Mouse (Mus musculus) adrenal gland, postnatal 0 days (tissue): ENCODE data around the gene Gm47985. TPM values are rescaled to one million over a fixed set of nuclear protein-coding genes. Genes with fewer than 3 reads are reported as not detected.

Experiments used
- polyA plus RNA-seq: library from polyadenylated mRNA; unstranded; fragments of >200 nt; fragmentation: Nextera tagmentation; extraction: Ambion mirVana; gene quantifications from 2 replicates; pipeline ENCODE4 v1.2.1, GENCODE M21; 2015

Gm47985 gene
- 0.19 TPM in 1 of 2 replicates, not detected in the other for polyA plus RNA-seq

GRCm38 (mm10) chr1:151182266-151182665, at the start of gene Gm47985:
Gene Gm47985 (plus strand): TSS chr1:151182537.

GRCm38 (mm10) chr1:151192075-151192474, 9.7 kb downstream of the Gm47985 start, which contains the start of gene Gm8947:
Gene Gm8947 (plus strand): TSS chr1:151192376.

GRCm38 (mm10) chr1:151198120-151198519, 15.8 kb downstream of the Gm47985 start, which contains the start of gene Gm47995:
Gene Gm47995 (plus strand): TSS chr1:151198448.

GRCm38 (mm10) chr1:151203818-151204217, 21.5 kb downstream of the Gm47985 start, which contains the start of gene 3110040M04Rik:
Gene 3110040M04Rik (plus strand): TSS chr1:151204121.

GRCm38 (mm10) chr1:151209824-151210355, 27.6 kb downstream of the Gm47985 start, which contains the start of gene Gm47996:
Gene Gm47996 (plus strand): TSS chr1:151210131.

Other genes with a start within 250 kb of the Gm47985 start
- gene Hmcn1, start 189.1 kb upstream of the Gm47985 start, polyA plus RNA-seq, result 8.3 and 15.2 TPM in 2 replicates
- 0.08 TPM in 1 of 2 replicates, not detected in the other for gene Gm8947, start 9.8 kb downstream of the Gm47985 start, polyA plus RNA-seq
- gene Gm47995, start 15.9 kb downstream of the Gm47985 start, polyA plus RNA-seq, result not detected in 2 replicates
- gene 3110040M04Rik, start 21.6 kb downstream of the Gm47985 start, polyA plus RNA-seq, result not detected in 2 replicates
- gene Gm47996, start 27.6 kb downstream of the Gm47985 start, polyA plus RNA-seq, result not detected in 2 replicates
- gene Ivns1abp, start 161.9 kb downstream of the Gm47985 start, polyA plus RNA-seq, result 57.6 and 91.5 TPM in 2 replicates
- 24.9 and 41.9 TPM in 2 replicates for gene Swt1, start 245.9 kb downstream of the Gm47985 start, polyA plus RNA-seq
- 16.0 and 25.7 TPM in 2 replicates for gene Trmt1l, start 246.0 kb downstream of the Gm47985 start, polyA plus RNA-seq